Mouse (Mus musculus) ES-Bruce4 (cell line): ENCODE data around the gene Avil.

Experiments used
- CTCF ChIP-seq: IDR thresholded peaks from one replicate; pipeline ENCODE4 v1.8.1; 2011; ENCODE audit warnings: low read depth, low read length
- POLR2A ChIP-seq: IDR thresholded peaks from one replicate; pipeline ENCODE4 v1.8.1; 2011; ENCODE audit warnings: low read length; ENCODE audit not compliant: insufficient read depth

DNA sequence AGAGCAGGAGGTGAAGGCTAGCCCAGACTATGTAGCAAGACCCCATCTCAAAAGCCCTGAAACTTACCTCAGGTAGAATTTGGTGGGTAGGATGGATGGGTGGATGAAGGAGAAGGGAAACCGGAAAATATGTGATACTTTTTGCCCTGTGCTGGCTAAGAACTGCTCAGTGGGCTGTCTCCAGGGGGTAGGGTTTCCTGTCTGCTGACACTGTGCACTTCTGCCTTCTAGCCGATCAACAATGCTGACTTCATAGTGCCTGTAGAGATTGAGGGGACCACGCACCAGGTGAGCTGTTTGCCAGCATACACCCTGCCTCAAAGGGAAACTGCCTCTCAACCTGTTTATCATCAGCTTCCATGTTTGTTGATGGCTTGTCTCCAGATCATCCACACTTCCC, 6.9 kb upstream of the Avil start:
- TF ChIP-seq CTCF = no peak
- no peak for TF ChIP-seq POLR2A
